Mouse (Mus musculus) brain, embryonic 14.5 days (tissue): ENCODE measurements around the gene Klra5. TPM values are rescaled to one million over a fixed set of nuclear protein-coding genes. Genes with fewer than 3 reads are reported as not detected.
"Not testable (repeated sequence)": the region's sequence is repeated elsewhere in the genome, so short reads cannot be mapped to it uniquely, and the experiment has no call there.

Experiments used
- DNase-seq: peaks from one replicate; pipeline ENCODE4 v3.0.0-alpha.2; 2011; ENCODE audit warnings: low read depth
- CTCF ChIP-seq: fragments of 200-500 bp; IDR thresholded peaks from 2 replicates; pipeline ENCODE4 v1.5.1; 2012; ENCODE audit warnings: inconsistent platforms, mild to moderate bottlenecking, moderate library complexity, borderline replicate concordance; ENCODE audit not compliant: insufficient read depth, insufficient read length; ENCODE audit errors: extremely low read depth
- POLR2A ChIP-seq: fragments of 200-500 bp; IDR thresholded peaks from 2 replicates; pipeline ENCODE4 v1.6.1; 2012; ENCODE audit warnings: mild to moderate bottlenecking, inconsistent platforms, borderline replicate concordance; ENCODE audit not compliant: poor library complexity, insufficient read depth, insufficient read length, severe bottlenecking; ENCODE audit errors: extremely low read depth
- polyA plus RNA-seq: library from polyadenylated mRNA; depleted of rRNA; stranded (reverse); fragments of >200 nt; gene quantifications from 2 replicates; pipeline ENCODE4 v1.2.3, GENCODE M21; 2012; rRNA removed

Klra5 gene
- not detected in 2 replicates for polyA plus RNA-seq

DNA sequence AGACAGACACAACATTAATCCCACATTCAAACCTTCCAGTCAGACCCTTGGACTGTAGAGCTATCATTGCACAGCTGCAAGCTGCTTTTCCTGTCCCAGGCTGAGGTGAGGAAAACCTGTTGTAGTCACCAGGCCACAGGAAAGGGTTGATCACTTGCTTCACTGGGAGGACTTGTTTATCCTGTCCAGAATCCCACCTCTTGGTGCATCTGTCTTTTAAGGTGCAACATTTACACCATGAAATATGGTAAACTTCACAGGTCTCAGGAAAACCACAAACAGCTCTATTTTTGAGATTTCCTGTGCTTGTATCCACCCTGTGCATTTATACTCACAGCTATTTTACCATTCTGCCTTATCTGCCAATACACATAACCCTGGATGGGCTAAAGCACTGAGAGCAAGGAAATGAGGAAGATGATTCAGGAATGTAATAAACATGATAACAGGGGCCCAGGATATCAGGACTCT lies at the start of gene Klra5:
TSS of gene Klra5 (minus strand) at position 175 of the 471 bp plus-strand sequence.
- not testable (repeated sequence) for DNase-seq

DNA sequence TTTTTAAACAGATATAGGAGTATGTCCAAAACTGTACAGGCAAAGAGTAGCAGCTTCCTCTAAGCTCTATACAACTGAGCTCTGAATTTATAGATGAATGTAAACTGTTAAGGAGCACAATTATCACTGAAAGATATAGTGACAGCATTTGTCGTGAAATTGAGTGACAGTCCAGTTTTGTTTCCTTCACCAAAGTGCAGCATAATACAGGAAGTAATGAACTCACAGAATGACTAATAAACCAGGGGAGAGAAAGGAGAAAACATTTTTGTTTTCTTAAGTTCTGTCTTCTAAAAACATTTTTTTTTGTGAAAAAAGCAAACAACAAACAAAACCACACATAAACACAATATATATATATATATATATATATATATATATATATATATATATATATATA lies 454 bp downstream of the Klra5 start:
- DNase-seq, result no peak
- TF ChIP-seq POLR2A, result no peak
- TF ChIP-seq CTCF, result no peak

DNA sequence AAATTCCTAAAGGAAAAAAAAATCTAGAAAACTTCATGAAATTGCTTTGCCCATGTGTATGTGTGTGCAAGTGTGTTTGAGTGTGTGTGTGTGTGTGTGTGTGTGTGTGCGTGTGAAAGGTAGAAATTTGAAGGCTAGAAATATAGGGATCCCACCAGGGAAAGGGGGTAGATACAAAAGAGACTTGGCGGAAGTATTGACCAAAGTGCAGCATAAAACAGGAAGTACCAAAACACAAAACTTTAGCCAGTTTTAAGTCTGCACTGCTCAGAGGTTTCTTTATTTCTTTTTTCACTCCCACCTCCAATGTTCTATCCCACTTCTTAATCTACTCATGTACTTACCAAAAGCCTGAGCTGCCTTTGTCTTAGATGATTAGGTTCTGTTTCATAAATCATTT lies 34.9 kb downstream of the Klra5 start:
- no peak for TF ChIP-seq POLR2A
- TF ChIP-seq CTCF, result no peak
- DNase-seq, result no peak

DNA sequence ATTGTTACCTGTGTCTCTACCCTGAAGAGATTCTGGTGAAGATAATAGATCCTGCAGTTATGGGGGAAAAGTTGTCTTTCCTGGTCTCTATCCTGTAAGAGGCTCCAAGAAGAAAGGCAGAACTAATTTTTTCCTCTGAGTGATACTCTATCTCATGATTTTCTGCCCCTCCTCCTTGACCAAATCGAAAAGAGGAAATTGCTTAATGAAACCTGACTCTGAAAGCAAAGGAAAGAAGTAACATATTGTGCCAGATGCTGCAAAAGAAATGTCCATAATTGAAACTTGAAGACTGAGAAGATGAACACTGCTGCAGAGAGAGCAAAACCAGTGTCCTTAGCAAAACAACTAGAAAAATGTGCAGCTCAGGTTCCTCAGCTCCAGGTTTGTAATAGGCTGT lies 40.9 kb downstream of the Klra5 start, which contains the start of gene Klra17:
TSS of gene Klra17 (minus strand) at position 124 of the 400 bp plus-strand sequence.
- no peak for DNase-seq

DNA sequence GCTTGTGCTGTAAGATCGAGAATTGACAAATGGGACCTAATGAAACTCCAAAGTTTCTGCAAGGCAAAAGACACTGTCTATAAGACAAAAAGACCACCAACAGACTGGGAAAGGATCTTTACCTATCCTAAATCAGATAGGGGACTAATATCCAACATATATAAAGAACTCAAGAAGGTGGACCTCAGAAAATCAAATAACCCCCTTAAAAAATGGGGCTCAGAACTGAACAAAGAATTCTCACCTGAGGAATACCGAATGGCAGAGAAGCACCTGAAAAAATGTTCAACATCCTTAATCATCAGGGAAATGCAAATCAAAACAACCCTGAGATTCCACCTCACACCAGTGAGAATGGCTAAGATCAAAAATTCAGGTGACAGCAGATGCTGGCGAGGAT lies 55.1 kb downstream of the Klra5 start, which contains the start of gene Gm17631:
TSS of gene Gm17631 (plus strand) at position 301 of the 400 bp plus-strand sequence.
- not testable (repeated sequence) for DNase-seq

More for the DNA sequence above, 40.9 kb downstream of the Klra5 start, which contains the start of gene Klra17:
- TF ChIP-seq CTCF (no peak), POLR2A (no peak)

Other genes starting within 250 kb of the Klra5 start
- not detected in 2 replicates for gene Klrc1, start 238.7 kb downstream of the Klra5 start, polyA plus RNA-seq
- not detected in 2 replicates for gene Klri1, start 200.5 kb downstream of the Klra5 start, polyA plus RNA-seq
- gene Klri2, start 177.2 kb downstream of the Klra5 start, polyA plus RNA-seq, result not detected in 2 replicates
- not detected in 2 replicates for gene Gm156, start 133.4 kb downstream of the Klra5 start, polyA plus RNA-seq
- gene Gm17631, start 55.0 kb downstream of the Klra5 start, polyA plus RNA-seq, result not detected in 2 replicates
- not detected in 2 replicates for gene Klra17, start 41.0 kb downstream of the Klra5 start, polyA plus RNA-seq
- not detected in 2 replicates for gene Klra6, start 109.3 kb upstream of the Klra5 start, polyA plus RNA-seq
- not detected in 2 replicates for gene Klra4, start 149.6 kb upstream of the Klra5 start, polyA plus RNA-seq
- not detected in 2 replicates for gene Klra8, start 212.2 kb upstream of the Klra5 start, polyA plus RNA-seq